Mouse (Mus musculus) c-Kit-positive CD71-negative TER-119-negative erythroid progenitor cells, embryonic 14.5 days (primary cell): ENCODE measurements around the gene Wfdc21.

ENCODE experiments used
- DNase-seq: peaks from one replicate; pipeline ENCODE4 v3.0.0-alpha.2; 2013; ENCODE audit warnings: low read depth

Gene Wfdc21

GRCm38 (mm10) chr11:83802166-83802565, 55.4 kb downstream of the Wfdc21 start:
- peak; percentile 23 for DNase-seq
